Mouse (Mus musculus) regulatory T cell (primary cell): ENCODE data around the gene Cse1l.

Source experiments
- in situ Hi-C: fragments of 300-600 bp; cut with MboI, MseI; formaldehyde crosslinking; loops from one replicate; pipeline ENCODE4 v1.15.1; 2025; ENCODE audit warnings: high pct_unique_total_duplicates

The Cse1l gene

GRCm38 (mm10) chr2:166900792-166901505 is 4.9 kb upstream of the Cse1l start:
- in situ Hi-C loops = no loop called here

- in situ Hi-C loops = no loop called here
These were observed 2.0 kb upstream of the Cse1l start for GRCm38 (mm10) chr2:166903719-166904282.

DNA sequence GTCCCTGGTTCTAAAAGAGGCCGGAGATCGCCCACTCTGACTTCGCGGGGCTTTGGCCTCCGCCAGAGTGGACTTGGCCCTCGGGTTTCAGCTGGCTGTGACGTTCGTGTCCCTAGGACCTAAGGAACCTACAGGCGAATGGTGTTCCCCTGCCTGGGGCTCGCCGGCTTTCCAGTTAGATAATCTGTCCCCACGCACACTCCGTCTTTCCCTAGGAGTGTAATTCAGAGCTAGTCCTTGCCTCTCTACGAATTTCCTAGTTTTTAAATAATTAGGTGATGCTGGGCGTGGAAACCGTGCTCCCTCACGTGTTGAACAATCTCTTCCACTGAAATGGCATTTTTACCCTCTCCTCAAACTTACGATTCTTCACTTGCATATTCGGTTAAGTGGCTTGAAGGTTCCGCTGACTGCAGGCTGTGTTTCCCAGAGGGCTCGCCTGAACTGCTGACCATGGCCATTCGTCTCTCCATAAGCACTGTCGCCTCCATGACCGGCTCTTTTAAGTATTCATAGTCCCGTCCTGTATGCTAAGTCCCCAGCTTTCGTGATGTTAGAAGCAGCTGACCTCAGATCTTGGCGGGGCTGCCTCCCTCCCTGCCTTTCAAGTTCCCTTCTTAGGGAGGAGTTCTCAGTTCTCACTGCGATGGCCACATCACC is 813 bp downstream of the Cse1l start:
- in situ Hi-C loops = no loop called here

DNA sequence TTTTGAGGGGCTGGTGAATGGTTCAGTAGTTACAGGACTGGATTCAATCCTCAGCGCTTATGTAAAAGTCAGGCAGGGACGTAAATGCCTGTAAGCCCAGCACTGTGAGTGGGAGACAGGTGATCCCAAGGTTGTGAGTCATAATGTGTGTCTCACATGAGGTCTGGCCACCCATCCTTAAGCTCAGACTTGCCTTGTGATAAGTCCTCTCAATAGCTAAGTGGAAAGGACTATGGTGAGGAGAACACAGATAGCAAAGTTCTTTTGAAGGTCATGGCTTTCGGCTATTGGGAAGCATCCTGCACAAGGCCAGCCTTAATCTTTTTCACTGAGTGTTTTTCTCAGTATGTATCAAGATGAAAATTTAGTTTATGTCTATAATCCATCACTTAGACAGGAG is 3.9 kb downstream of the Cse1l start:
- in situ Hi-C loops = no loop called here

GRCm38 (mm10) chr2:166910536-166910935 is 4.7 kb downstream of the Cse1l start:
- in situ Hi-C loops = no loop called here

- in situ Hi-C loops = no loop called here
These were observed 18.1 kb downstream of the Cse1l start for GRCm38 (mm10) chr2:166923971-166924370.

DNA sequence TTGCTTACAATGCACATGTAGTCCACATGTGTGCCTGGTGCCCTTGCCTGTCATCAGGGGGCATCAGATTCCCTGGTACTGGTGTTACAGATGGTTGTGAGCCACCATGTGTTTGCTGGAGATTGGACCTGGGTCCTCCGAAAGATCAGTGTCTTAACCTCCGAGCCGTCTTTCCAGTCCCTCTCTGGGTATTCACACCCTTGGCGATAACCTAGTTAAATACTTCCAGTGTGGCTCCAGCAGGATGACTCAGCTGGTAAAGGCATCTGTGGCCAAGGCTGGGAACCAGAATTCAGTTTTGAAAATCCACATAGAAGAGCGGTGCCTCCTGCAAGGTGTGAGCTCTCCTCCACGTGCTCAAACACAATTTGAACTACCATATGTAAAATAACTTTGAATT is 28.1 kb downstream of the Cse1l start:
- in situ Hi-C loops = no loop called here

- in situ Hi-C loops = no loop called here
These were observed 28.6 kb downstream of the Cse1l start for GRCm38 (mm10) chr2:166934416-166934815.

- in situ Hi-C loops = no loop called here
These were observed 29.7 kb downstream of the Cse1l start for GRCm38 (mm10) chr2:166935582-166935981.

DNA sequence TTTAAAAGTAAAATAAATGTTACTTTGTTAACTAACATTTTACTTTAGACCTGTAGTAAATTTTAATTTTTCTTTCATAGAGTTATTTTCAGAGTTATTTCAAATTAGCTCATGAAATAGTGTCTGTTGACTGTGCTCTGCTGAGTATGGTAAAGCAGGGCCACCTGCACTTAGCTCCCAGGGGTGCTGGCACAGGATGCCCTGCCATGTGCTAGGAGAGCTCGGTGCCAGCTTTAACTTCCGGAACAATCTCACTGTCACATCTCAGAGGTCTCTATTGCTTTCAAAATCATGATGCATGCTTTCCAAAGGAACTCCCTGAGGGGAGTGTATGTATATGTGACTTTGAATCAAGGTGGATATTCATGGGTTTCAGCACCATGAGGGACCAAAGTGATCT is 30.3 kb downstream of the Cse1l start:
- in situ Hi-C loops = no loop called here

DNA sequence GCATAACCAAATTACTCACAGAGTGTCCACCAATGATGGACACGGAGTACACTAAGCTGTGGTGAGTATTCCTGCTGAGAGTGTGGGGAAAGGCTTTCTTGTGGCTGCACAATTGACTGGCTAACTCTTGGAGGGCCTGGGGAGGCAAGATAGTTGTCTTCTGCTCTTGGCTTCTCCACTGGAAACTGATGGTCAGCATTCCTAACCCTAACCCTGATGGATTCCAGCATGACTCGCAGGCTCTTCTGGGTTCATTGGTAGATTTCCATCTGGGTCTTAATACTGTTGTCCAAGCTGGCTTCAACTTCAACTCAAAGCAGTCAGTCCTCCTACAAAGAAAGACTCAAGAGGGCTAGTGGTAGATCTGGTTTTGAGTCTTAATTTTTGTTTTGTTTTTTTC is 37.3 kb downstream of the Cse1l start:
- in situ Hi-C loops = no loop called here

GRCm38 (mm10) chr2:166944346-166944745 is 38.5 kb downstream of the Cse1l start:
- in situ Hi-C loops = no loop called here

GRCm38 (mm10) chr2:166945456-166945855 is 39.6 kb downstream of the Cse1l start:
- in situ Hi-C loops = no loop called here

DNA sequence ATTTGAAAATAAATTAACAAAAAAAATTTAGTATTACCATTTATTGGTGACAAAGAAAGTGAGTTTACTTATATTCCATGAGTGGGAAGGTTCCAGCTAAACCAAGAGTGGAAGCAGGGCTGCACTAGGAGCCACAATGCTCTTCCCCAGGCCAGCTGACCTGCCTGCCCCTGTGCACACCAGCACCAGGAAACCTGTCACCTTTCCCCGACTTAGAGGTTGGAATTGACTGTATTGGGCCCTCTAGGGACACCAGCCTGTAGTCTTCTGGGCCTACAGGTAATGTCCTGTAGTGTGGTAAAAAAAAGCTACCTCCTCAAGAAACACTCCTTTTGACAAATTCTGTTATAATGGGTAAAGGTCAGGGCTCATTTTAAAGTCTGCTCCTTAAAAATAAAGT is 42.4 kb downstream of the Cse1l start:
- in situ Hi-C loops = no loop called here

- in situ Hi-C loops = no loop called here
These were observed 43.1 kb downstream of the Cse1l start for GRCm38 (mm10) chr2:166948936-166949335.

GRCm38 (mm10) chr2:166950853-166951648 is 45.2 kb downstream of the Cse1l start:
- in situ Hi-C loops = no loop called here

- in situ Hi-C loops = no loop called here
These were observed 46.3 kb downstream of the Cse1l start for GRCm38 (mm10) chr2:166952151-166952550.

DNA sequence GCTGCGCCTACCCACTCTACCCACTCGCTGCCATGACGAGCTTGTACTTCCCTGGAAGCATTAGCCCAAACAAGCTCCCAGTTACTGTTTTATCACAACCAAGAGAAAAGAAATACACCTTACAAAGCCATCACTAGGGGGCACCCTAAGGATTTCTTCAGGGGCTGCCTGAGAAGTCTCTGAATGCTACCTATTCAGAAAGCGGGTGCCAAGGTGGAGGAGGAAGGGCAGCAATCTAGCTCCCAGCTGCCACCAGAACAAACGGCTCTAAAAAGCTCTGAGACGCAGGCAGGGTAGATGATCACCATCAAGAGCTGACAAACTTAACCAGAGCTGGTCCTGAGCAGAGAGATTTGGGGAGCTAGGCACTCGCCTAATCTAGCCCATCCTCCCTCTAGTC is 51.0 kb downstream of the Cse1l start:
- in situ Hi-C loops = loop anchor here (5.0 kb wide), 1 partner anchor 45 kb away; no protein-coding TSS in a partner anchor

DNA sequence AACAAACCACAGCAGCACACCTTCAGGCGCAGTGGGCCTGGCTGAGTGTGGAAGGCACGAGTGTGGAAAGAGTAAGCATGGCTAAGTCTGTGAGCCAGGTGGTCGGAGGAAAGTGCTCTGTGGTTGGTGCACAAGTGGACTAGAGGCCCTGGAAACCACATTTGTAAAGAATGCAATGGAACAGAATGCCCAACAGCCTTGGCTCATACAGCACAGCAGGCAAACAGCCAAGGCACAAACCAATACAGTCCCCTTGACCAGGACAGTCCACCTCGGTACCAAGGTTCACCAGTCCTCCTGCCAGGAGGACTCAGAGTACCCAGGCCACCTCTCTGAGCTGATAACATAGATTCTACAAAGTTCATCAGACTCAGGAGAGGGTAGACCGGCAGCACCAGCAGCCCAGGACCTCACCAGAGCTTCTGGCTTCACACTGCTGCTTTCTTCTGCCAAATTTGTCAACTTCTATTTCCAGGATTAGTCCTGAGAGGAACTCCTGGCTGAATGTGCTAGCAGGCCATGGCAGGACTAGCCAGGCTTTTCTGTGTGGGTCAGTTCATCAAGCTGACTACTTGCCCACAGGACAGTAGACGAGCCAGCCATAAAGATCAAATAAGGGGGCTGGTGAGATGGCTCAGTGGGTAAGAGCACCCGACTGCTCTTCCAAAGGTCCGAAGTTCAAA is 54.9 kb downstream of the Cse1l start:
- in situ Hi-C loops = no loop called here

- in situ Hi-C loops = no loop called here
These were observed 57.4 kb downstream of the Cse1l start for GRCm38 (mm10) chr2:166963257-166963656.

GRCm38 (mm10) chr2:166964773-166965172 is 58.9 kb downstream of the Cse1l start:
- in situ Hi-C loops = no loop called here

- in situ Hi-C loops = no loop called here
These were observed 67.3 kb downstream of the Cse1l start for GRCm38 (mm10) chr2:166973153-166973552.
